Mouse (Mus musculus): ENCODE measurements around the gene Mycbp.
"Not testable (repeated sequence)": the region's sequence is repeated elsewhere in the genome, so short reads cannot be mapped to it uniquely, and the experiment has no call there.

The Mycbp gene

DNA sequence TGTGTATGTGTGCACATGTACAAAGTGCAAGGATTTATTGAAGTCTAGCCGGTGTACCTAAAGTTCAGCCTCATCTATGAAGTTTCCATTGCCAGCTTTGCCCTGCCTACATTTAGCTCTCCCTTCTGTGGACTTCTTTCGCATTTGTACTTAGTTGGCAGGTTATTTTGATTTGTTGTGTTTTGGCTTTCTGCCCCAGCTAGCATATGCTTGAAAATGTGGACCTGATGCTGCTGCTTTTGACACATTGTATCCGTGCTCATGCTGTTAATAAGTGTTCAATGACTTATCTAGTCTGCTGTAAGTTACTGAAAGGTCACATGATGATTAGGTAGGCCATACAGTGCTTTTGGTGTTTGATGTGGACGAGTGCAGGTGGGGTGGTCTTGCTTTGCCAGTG lies 29.7 kb downstream of the Mycbp start:
- in situ Hi-C loops (cut with MboI, MseI), result loop anchor here in 1 of 2 experiments (10.0 kb wide), 1 partner anchor 750 kb away; no protein-coding TSS in a partner anchor

- in situ Hi-C loops (cut with MboI, MseI), result loop anchor here in 1 of 2 experiments (10.0 kb wide), 1 partner anchor 749 kb away; no protein-coding TSS in a partner anchor
Observed at GRCm38 (mm10) chr4:123936059-123936458, 31.4 kb downstream of the Mycbp start.

- in situ Hi-C loops (cut with MboI, MseI), result loop anchor here in 1 of 2 experiments (10.0 kb wide), 1 partner anchor 745 kb away; no protein-coding TSS in a partner anchor
Observed at GRCm38 (mm10) chr4:123939838-123940237, 35.2 kb downstream of the Mycbp start.

DNA sequence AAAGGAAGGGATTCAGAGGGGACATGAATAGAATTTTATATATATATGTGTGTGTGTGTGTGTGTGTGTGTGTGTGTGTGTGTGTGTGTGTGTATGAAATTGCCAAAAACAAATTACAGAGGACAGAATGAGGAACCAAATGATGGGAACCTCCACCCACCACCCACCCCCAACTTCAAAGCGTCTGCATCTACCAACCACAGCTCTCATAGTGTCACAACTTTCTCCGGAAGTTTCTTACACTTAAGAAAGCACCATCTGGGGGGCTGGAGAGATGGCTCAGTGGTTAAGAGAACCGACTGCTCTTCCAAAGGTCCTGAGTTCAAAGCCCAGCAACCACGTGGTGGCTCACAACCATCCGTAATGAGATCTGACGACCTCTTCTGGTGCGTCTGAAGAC lies 36.2 kb downstream of the Mycbp start:
- in situ Hi-C loops (cut with MboI, MseI), result not testable (repeated sequence)

- in situ Hi-C loops (cut with MboI, MseI), result no loop called here
Observed at GRCm38 (mm10) chr4:123946701-123947100, 42.1 kb downstream of the Mycbp start.

GRCm38 (mm10) chr4:123947149-123947548 lies 42.5 kb downstream of the Mycbp start:
- in situ Hi-C loops (cut with MboI, MseI), result no loop called here

DNA sequence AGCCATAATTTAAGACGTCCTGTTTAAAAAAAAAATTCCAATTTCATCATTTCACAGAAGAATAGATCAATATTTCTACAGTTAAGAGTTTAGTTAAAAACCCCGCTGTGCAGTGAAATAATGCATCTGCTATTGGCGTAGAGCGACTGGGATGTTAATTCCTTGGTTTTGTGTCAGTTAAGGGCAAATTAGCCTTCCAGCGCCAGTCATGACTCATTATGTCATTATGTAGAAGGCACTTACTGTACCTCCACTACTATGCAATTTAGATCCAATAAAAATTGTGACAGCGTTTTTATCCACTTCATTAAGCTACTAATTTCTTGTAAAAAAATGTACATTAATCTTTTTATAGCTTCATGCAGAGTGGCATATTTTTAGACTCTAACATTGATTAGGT lies 44.3 kb downstream of the Mycbp start:
- in situ Hi-C loops (cut with MboI, MseI), result no loop called here

GRCm38 (mm10) chr4:123949649-123950048 lies 45.0 kb downstream of the Mycbp start:
- in situ Hi-C loops (cut with MboI, MseI), result loop anchor here (10.0 kb wide), 1 partner anchor 725 kb away; no protein-coding TSS in a partner anchor

DNA sequence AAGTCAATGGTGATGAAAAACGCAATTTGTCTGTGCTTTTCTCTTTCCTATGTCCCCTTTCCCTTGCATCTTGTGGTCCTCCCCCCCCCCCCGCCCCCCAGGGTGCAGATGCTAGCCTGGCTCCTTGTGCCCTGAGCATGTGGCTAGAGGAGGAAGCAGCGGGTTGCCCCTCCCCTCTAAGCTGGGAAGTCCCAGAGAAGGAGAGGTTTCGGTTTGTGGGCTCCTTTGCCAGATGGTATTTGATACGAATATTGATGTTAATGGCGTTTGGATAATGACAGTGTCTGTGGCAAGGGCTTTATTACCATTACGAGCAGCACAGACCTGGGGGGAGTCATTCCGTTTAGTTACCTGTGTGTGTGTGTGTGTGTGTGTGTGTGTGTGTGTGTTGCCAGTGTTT lies 47.4 kb downstream of the Mycbp start:
- in situ Hi-C loops (cut with MboI, MseI), result loop anchor here (10.0 kb wide), 1 partner anchor 723 kb away; no protein-coding TSS in a partner anchor

GRCm38 (mm10) chr4:123956703-123957491 lies 52.3 kb downstream of the Mycbp start:
- in situ Hi-C loops (cut with MboI, MseI), result loop anchor here (10.0 kb wide), 1 partner anchor 718 kb away; no protein-coding TSS in a partner anchor

- in situ Hi-C loops (cut with MboI, MseI), result loop anchor here (10.0 kb wide), 1 partner anchor 717 kb away; no protein-coding TSS in a partner anchor
Observed at GRCm38 (mm10) chr4:123957492-123957808, 52.8 kb downstream of the Mycbp start.

GRCm38 (mm10) chr4:123957891-123958290 lies 53.3 kb downstream of the Mycbp start:
- in situ Hi-C loops (cut with MboI, MseI), result loop anchor here (10.0 kb wide), 1 partner anchor 717 kb away; no protein-coding TSS in a partner anchor

GRCm38 (mm10) chr4:123960955-123961354 lies 56.3 kb downstream of the Mycbp start:
- in situ Hi-C loops (cut with MboI, MseI), result no loop called here
